Mouse (Mus musculus) cerebellum, adult 2 months (tissue): ENCODE measurements around the gene Cxcr5. TPM values are rescaled to one million over a fixed set of nuclear protein-coding genes. Genes with fewer than 3 reads are reported as not detected.

Source experiments
- DNase-seq, 2 experiments: peaks; one replicate each; pipeline ENCODE4 v3.0.0; 2021
- H3K27ac ChIP-seq: fragments of 200-500 bp; 2 replicates; pipeline ENCODE4 v1.5.1; 2012; ENCODE audit warnings: low read length, control low read depth, inconsistent platforms; ENCODE audit not compliant: insufficient read depth
- H3K27me3 ChIP-seq: fragments of 200-500 bp; 2 replicates; pipeline ENCODE4 v1.6.1; 2012; ENCODE audit warnings: inconsistent platforms, mild to moderate bottlenecking, low read length, moderate library complexity; ENCODE audit not compliant: control insufficient read depth, insufficient read depth
- H3K4me1 ChIP-seq: fragments of 200-500 bp; 2 replicates; pipeline ENCODE4 v1.6.1; 2011; ENCODE audit warnings: low read length; ENCODE audit not compliant: control insufficient read depth, insufficient read depth
- H3K4me3 ChIP-seq: fragments of 200-500 bp; replicated peaks from 2 replicates; pipeline ENCODE3; 2011; ENCODE audit warnings: mild to moderate bottlenecking, low read depth, low read length, control low read depth; ENCODE audit not compliant: insufficient read depth
- CTCF ChIP-seq: fragments of 200-500 bp; IDR thresholded peaks from 2 replicates; pipeline ENCODE4 v1.5.1; 2011; ENCODE audit warnings: low read depth, mild to moderate bottlenecking, control low read depth, low read length, moderate library complexity, borderline replicate concordance; ENCODE audit not compliant: insufficient read depth
- POLR2A ChIP-seq: fragments of 200-500 bp; IDR thresholded peaks from 2 replicates; pipeline ENCODE4 v1.6.1; 2011; ENCODE audit warnings: low read length, control low read depth, borderline replicate concordance; ENCODE audit not compliant: insufficient read depth
- WGBS: fragments of 180-500 bp; shearing (Covaris S2); methylation state at CpG from one replicate; pipeline ENCODE4 v1.1.7; 2018; 5-methylcytosine and 5-hydroxymethylcytosine counted together
- polyA plus RNA-seq: library from polyadenylated mRNA; depleted of rRNA; stranded (reverse); fragments of >200 nt; gene quantifications from 2 replicates; pipeline ENCODE4 v1.2.3, GENCODE M21; 2012

Gene Cxcr5
- polyA plus RNA-seq, 1 experiment: 0.20 TPM

GRCm38 (mm10) chr9:44525001-44525400, 36.7 kb downstream of the Cxcr5 start:
- H3K4me1 ChIP-seq: peaks cover 6% of the 10 kb centered on the region
- H3K27ac ChIP-seq: no peak overlapping the region
- no peak for DNase-seq
- no peak overlapping the region for H3K4me3 ChIP-seq
- H3K27me3 ChIP-seq: no peaks in the 10 kb centered on the region; the same call in 1 of the 2 replicates
- TF ChIP-seq POLR2A (no peak), CTCF (no peak)
- WGBS: 90% methylated on average over 3 of the region's 3 CpGs

- TF ChIP-seq POLR2A: no peak
- H3K4me3 ChIP-seq: no peak overlapping the region
- 32% methylated on average over 5 of the region's 5 CpGs for WGBS
- no peaks in the 10 kb centered on the region; the same call in 1 of the 2 replicates for H3K27me3 ChIP-seq
- H3K4me1 ChIP-seq: peaks cover 6% of the 10 kb centered on the region
- DNase-seq: no peak
- H3K27ac ChIP-seq: no peak overlapping the region
Observed at GRCm38 (mm10) chr9:44524235-44524826, 37.3 kb downstream of the Cxcr5 start.

GRCm38 (mm10) chr9:44523686-44524085, 38.0 kb downstream of the Cxcr5 start:
- no peak overlapping the region for H3K4me3 ChIP-seq
- DNase-seq: no peak
- 64% methylated on average over 5 of the region's 5 CpGs for WGBS
- H3K27ac ChIP-seq: no peak overlapping the region
- peaks cover 6% of the 10 kb centered on the region for H3K4me1 ChIP-seq
- H3K27me3 ChIP-seq: no peaks in the 10 kb centered on the region; the same call in 1 of the 2 replicates
- TF ChIP-seq POLR2A: no peak
- no peak for TF ChIP-seq CTCF

DNA sequence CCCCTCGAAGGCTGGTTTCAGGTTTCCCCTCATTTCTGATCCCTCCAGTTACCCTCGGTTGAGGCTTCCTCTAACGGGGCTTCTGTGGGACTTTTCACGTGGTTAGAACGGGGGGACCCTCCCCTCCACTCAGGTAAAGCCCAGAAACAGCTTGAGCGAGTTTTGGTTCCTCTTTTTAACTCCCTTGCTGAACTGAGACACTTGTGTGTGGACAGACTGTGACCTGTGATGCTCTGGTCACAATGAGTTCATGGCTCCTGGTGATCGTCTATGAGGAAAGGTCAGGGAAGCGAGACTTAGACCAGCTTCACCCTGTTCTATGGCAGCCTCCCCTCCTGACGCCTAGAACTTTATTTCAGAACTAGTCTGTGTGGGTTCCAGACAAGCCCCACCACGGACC, 39.8 kb downstream of the Cxcr5 start:
- no peak for DNase-seq
- 87% methylated on average over 10 of the region's 10 CpGs for WGBS
- H3K27ac ChIP-seq: no peak overlapping the region
- H3K4me1 ChIP-seq: peaks cover 11% of the 10 kb centered on the region
- H3K27me3 ChIP-seq: no peaks in the 10 kb centered on the region; the same call in 1 of the 2 replicates
- TF ChIP-seq POLR2A: no peak
- no peak for TF ChIP-seq CTCF
- H3K4me3 ChIP-seq: no peak overlapping the region

- Histone ChIP-seq H3K4me3 (no peak overlapping the region), H3K27me3 (no peaks in the 10 kb centered on the region), H3K4me1 (0 out of 2 replicates have a peak, but pooled peaks cover 5% of the 10 kb centered on the region), H3K27ac (no peak overlapping the region)
- no peak for DNase-seq
- WGBS: 50% methylated on average over 7 of the region's 7 CpGs
- no peak for TF ChIP-seq CTCF
- no peak for TF ChIP-seq POLR2A
Observed at GRCm38 (mm10) chr9:44518068-44518467, 43.6 kb downstream of the Cxcr5 start.

DNA sequence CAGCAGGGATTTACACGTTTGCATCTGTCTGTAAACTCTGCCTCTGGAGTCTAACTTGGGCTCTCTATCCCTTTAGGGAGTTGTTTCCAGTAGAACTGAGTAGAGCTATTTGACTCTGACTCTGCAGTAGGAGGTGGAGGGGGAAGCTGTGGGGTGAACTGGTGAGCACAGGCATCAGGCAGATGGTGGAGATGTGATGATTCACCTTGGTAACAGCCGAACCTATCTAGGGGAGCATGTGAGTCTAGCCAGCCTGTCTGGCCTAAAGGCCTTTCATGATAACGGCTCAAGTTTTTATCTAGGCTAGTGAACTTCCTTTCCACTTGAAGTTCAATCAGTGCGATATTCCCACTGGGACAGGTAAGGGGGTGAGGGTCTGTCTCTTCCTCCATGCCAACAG, 44.3 kb downstream of the Cxcr5 start:
- WGBS: 45% methylated on average over 4 of the region's 4 CpGs
- no peak overlapping the region for H3K27ac ChIP-seq
- no peaks in the 10 kb centered on the region for H3K27me3 ChIP-seq
- peak; percentile 46 to 77 for DNase-seq
- H3K4me1 ChIP-seq: peaks cover 8% of the 10 kb centered on the region; the same call in 1 of the 2 replicates
- no peak for TF ChIP-seq CTCF
- no peak for TF ChIP-seq POLR2A
- H3K4me3 ChIP-seq: no peak overlapping the region

DNA sequence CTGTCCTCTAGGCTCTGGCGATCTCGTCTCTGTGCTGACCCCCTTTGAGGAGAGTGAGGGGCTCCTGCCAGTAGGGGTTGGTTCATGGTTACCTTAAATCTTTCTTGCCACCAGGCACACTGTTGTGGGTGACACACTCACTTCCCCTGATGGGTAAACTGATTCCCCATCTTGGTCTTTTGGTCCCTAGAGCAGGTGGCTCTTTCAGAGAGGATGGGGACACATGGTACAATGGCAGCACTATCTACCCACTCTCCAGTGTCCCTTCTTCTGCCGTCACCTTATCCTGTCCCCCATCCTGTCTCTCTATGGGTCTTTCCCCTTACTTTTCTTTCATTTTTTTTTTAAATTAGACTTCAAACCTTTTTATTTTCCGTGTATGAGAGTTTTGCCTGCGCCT, 45.8 kb downstream of the Cxcr5 start:
- Histone ChIP-seq H3K27ac (no peak overlapping the region), H3K4me3 (no peak overlapping the region), H3K4me1 (peaks cover 21% of the 10 kb centered on the region), H3K27me3 (no peaks in the 10 kb centered on the region)
- TF ChIP-seq CTCF: no peak
- no peak for TF ChIP-seq POLR2A
- 93% methylated on average over 5 of the region's 5 CpGs for WGBS
- DNase-seq: no peak

DNA sequence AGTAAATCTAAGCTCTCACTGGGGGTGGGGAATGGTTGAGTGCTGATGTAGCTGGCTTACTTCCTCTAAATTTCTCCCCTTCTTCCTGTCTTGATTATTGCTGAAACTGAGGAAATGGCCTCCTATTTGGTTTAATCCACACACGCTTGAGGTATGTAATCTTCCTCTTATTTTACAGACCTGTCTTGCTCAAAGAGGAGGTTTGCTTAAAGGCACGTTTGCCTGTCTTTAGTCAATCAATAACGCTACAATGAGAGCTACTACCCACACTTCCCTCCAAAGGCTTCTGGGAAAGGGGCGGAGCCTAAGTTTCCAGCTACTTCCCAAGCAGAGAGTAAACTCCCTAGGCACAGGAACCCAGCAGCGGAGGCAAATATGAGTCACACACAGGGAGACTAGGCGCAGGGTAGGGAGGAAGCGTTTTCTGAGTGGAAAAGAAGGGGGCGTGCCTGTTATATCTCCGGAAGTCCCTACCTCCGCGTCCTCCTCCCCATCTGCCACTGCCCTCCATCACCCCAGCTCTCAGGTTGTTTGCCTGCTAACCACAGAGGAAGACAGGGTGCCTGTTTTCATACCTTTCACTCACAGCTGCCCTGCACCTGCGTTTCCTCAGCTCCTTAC, 46.4 kb downstream of the Cxcr5 start:
- TF ChIP-seq POLR2A (no peak), CTCF (no peak)
- no peaks in the 10 kb centered on the region for H3K27me3 ChIP-seq
- DNase-seq: no peak
- H3K4me3 ChIP-seq: no peak overlapping the region
- H3K4me1 ChIP-seq: peaks cover 25% of the 10 kb centered on the region
- WGBS: 84% methylated on average over 12 of the region's 12 CpGs
- H3K27ac ChIP-seq: no peak overlapping the region
